Mouse (Mus musculus) embryo, embryonic 11 days (tissue): Measurements from ENCODE around the gene Chn2.

Experiments used
- DNase-seq: peaks from one replicate; pipeline ENCODE4 v3.0.0-alpha.2; 2015

The Chn2 gene

DNA sequence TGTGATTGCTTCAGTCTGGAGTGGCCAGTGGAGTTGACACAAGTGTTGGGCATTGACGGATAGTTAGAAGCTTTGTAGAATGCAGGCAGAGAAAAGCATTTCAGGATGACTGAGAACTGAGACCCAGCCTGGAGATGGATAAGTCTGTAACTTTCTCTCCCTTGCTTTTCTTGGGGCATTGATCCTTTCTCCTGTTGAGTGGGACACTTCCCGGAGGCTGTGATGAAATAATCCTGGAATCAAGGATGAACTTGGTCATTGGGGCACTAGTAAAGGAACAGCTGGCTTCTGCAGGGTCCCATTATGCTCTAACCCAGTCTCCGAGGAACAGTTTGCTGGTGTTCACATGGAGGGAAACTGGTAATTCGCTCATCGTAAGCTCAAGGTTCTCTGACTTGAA lies 4.2 kb downstream of the Chn2 start:
- no peak for DNase-seq

DNA sequence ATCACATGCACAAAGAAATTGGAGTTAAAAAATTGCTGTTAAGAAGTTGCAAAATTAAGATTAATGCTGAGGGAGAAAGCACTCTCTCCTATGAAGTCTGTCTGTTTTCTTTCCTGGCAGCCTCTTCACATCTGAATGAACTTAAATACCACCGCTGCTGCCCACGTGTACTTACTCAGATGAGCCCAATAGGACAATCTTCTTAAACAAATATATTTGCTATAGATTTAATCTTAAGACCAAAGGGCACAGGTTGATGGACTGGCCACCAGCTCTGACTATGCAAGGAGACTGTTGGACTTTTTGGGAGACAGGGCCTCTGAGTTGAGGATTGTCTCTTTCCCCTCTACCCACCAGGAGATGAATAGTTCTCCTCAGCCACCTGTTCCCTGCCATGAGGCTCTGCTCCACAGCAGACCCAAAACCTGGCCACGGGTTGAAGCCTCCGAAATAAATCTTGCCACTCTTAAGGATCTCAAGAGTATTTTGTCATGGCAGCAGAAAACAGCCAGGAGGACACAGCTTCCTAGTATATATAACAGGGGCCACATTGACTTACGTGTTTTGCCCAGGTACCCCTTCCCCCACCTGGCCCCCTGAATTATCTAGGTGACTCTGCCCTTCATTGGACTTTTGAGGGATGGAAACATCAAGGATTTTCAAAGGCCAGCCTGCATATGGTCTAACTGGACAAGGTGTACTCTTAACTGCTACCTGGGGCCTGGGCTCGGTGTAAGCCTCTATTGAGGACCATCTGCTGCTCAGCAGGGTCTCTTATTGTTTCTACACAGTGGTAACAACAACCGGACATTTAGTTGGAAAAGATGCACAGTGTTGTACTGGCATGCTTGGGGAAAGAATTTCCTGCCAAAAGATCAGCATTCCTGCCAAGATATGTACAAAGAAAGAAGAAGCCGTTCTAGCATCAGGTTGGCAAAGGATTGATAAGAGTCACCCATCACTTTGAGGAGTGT lies 6.7 kb downstream of the Chn2 start:
- DNase-seq = no peak

DNA sequence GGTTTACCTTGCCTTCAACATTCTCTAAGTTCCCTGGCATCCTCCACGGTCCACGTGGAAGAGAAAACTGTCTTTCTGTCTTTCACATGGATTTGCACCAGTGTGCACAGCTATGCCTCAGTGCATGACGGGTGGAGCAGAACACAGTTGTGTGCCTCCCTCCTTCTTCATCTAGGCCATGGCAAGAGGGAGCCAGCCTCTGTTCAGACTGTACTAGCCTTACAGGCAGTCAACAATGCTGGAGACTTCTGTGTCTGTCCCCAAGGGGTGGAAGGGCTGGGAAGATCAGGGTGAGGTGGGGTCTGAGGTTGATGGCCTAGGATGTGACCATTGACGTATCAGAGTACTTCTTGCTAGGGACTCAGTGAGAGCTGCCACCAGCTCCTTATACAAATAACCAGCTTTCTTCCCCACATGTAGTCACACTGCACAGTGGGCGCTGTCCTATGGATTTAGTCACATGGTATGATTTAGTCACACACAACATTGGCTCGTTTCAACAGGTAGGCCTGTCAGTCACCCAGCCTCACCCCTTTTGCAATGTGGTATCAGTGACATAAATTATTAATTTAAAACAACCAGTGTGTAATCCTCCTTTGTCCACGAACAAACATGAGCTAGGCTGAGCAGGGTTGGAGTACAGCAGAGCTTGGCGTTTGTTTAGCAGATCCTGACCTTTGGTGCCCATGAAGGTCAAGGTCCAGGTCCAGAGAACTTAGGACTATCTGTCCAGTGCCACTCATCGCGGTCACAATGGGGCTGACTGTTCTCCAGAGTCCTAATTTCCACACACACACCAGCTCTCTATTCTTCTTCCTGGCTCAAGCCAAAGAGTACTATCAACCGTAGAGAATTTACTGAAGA lies 7.8 kb downstream of the Chn2 start:
- DNase-seq = no peak

DNA sequence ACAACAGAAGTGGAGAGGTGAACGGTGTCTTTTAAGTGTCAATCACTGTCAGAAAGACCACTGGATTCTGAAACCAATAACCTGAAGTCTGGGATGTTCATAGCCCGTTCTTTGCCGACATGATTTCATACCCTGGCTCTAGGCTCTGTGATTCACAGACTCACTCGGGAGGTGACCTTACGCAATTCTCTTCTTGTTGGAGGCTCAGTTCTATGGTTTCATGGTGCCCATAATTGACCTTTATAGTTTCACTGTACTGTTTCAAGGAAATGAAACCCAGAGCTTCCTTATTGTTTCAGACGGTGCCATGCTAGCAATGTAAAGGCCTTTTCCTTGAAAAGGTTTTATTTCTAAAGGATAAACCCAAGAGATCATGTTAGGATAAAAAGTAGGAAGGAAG lies 9.4 kb downstream of the Chn2 start:
- no peak for DNase-seq

DNA sequence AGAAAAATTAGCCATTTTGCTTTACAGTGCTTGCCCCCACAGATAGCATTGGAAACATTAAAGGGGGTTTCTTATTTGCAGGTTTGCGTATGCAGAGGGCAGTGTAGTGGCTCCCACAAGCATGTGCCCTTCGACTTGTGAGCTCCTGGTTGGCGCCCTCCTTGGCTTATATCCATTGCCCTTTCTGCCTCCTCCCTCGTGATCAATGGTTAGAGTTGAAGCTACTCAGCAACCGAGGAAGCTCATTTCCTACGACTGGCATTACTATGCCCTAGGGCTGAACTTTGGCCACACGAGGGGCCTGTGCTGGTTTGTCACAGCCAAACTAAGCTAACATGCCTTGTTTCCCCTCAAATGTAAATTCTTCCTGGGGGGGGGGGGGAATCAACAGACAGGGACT lies 11.8 kb downstream of the Chn2 start:
- DNase-seq = no peak

DNA sequence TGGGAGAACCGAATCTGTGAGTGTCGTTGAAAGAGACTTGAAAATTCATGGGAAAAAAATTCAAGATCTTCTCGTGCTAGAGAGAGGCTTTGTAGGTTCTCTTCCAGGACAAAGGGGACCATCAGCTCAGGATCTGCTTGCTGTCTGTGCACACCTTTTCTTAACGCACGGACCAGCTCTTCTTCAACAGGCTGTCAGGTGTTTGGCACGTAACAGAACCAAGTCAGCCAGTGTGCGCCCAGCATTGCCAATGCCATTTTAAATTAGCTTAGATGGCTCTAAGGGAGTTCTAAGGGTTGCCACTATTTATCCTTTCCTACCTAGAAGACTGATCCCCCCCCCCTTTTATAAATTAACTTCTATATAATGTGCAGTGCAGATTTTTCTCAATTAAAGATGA lies 12.8 kb downstream of the Chn2 start:
- DNase-seq = no peak

DNA sequence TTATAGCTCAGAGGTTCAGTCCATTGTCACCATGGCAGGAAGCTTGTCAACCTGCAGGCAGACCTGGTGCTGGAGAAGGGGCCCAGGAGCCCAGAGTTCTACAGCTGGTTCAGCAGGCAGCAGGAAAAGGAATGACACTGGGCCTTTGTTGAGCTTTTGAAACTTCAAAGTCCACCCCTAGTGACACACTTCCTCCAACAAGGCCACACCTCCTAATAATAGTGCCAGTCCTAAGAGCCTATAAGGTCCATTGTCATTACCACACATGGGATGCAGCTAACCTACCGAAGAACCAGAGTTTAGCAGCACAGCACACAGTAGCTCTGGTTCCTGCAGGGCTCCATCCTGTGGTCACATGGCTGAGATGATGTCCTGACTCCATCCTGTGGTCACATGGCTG lies 13.3 kb downstream of the Chn2 start:
- no peak for DNase-seq

DNA sequence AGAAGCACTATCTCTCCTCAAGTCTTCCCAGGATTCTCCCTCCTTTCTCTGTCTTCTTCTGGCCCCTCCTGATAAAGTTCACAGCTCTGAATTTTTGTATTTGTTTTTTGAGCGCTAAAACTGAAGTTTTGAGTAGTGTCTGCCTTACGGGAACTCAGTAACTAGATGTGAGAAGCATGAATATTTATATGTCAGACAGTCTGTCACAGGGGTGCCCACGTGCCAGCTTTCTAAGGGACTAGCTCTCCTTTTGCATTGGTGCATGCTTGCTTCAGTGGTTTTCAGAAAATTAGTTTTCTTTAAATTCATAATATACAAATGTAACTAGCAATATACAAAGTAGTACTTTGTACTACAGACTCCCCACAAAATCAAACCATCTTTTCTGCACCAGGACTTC lies 14.0 kb downstream of the Chn2 start:
- DNase-seq = no peak

DNA sequence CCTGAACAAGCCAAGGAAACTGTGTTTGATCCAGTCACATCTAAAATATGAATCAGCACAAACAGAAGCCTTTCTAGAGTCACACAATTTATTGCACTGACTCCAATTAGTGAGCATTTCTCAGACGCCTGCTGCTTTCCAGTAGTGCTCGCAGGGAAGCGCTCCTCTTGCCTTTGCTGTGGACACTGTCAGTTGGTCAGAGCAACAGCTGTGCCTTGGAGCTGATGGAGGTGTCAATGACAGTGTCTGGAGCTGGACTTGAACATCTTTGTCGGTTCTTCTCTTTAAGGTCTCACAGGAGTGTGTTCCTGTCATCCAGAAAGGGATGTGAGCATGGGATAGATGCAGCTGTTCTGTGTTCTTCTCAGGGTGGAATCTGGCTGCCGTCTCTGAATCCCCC lies 16.0 kb downstream of the Chn2 start:
- DNase-seq = no peak

DNA sequence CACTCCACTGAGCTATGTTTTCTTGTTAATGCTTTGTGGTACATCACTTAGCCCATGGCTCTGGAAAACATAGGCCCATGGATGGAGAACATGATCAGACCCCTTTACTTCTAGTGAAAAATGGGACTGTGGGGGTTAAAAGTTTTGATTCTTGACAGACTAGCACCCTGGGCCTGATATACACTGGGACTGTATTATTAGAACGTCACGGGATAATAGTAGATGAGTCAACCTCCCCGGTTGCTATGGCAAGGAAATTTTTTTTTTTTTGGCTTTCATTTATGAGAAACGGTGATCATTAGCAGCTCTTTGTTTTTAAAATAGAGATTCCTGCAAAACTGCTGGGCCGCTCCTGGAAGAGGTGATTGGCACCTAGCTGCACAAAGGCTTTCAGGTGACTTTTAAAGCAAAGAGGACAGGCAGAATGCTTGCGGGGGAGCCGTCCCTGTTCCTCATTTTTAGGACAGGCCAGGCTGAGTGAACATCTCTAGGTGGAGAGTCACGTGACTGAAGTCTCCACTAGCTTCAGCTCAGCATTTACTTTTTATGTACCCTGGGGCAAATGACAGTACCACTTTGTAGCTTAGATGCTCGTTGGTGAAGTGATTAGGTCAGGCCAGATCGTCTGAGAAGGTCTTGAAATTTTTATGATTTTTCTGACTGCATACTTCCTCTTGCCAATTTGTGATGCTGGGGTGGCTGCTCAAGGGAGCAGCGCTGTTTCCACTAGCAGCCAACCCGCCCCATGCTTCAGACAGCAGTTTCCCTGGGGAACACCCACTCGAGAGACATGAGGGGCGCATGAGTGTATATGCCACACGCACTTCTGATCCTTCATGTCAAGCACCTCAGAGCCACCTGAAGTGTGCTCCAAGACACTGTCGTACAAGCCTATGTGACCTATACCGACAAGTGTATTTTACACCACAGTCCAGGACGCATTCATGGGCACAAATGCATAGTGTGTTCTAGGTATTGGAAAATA lies 17.5 kb downstream of the Chn2 start:
- DNase-seq = no peak

DNA sequence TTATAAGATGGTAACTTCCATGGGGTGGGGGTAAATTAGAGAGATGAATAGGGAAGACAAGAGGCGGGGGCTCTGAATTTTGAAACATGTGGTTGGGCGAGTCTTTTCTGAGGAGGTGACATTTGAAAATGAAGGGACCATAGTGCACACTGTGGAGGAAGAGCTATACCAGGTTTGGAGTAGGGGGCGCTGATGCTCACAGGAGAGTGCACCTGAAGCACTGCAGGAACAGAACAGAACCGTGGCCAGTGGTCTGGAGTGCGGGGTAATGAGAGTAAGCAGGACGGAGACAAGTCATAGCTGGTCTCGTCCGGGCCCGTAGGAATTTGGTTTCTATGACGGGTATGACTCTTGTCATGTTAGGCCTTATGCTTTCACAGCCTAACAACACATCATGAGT lies 18.3 kb downstream of the Chn2 start:
- no peak for DNase-seq

DNA sequence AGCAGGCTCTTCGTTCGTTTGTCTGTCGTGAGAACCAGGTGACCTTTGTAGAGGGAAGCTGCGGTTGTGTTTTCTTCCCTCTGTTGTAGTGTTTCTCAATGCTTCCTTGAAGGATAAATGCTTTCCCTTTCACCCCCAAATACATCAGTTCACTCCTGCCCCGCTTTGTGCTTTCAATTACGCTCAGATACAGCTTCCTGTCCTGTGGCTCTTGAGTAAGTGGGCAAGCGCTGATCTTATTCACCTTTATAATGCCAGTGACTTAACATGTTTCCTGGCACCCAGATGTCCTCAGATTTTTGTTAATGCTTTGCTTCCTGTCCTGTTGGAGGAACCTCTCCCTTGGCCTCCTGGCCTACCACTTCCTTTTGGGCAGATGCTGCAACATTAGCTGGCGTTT lies 19.5 kb downstream of the Chn2 start:
- no peak for DNase-seq

DNA sequence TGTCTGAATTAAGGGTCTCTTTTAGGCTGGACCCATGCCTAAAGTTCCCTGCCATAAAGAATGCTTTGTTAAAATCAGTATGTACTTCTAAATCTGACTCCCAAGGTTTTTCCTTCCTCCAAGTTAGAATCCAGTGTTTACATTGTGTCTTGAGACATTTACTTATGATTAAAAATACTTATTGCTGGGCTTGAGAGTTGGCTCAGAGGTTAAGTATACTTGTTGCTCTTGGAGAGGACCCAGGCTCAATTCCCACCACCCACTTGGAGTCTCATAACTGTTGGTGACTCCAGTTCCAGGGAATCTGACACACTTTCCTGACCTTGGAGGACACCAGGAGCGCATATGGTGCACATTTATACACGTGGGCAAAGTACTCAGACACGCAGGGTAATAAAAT lies 20.9 kb downstream of the Chn2 start:
- no peak for DNase-seq

DNA sequence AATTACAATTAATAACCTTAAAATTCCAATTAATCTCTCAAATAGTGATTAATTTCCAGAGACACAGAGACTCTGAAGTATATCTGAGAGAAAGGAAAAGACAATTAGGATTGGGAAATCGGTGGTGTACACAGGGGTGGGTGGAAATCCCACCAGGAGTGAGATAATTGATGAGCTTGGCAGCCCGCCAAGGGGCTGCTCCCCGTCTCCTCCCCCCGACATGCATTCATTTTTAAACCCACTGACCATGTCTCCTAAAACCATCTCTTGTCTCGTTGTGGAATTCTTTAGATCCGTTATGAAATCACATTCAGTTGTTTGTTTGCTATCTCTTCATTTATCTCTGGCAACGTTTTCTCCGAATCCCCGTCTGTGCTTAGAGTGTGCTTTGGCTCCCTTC lies 22.0 kb downstream of the Chn2 start:
- DNase-seq = no peak

DNA sequence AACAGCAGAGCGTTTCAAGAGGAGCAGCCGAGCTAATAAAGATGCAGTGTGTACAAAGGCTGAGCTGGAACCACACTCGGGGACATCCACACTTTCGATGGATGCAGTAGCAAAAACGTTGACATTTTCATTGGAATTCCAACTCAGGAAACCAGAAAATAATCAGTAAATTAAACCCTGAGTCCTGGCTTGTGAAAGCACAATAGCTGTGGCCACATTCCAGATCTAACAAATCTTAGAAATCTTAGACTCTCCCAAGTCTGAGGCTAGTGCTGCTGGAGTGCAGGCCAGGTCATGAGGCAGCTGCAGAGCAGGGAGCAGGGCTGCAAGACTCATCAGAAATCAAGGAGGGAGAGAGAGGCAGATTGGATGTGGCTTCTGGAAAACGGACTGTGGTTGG lies 24.5 kb downstream of the Chn2 start:
- no peak for DNase-seq

DNA sequence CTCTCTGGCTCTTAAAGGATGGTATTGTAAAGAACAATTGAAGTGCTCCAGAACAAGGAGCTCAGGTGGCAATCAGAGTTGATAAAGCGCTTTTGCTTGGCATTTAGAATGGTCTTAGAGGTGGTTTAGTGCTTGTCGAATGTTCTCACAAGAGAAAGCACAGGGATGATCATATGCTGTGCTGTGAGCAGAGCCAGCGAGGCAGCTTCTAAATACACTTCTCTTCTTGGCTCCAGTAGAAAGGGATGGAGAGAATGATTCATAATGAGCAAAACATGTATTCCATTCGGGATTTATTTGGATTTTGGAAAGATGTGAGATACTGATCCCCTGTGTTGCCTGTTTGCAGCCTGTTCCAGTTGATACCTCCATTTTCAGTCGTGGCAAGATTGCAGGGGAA lies 28.0 kb downstream of the Chn2 start:
- DNase-seq = no peak

DNA sequence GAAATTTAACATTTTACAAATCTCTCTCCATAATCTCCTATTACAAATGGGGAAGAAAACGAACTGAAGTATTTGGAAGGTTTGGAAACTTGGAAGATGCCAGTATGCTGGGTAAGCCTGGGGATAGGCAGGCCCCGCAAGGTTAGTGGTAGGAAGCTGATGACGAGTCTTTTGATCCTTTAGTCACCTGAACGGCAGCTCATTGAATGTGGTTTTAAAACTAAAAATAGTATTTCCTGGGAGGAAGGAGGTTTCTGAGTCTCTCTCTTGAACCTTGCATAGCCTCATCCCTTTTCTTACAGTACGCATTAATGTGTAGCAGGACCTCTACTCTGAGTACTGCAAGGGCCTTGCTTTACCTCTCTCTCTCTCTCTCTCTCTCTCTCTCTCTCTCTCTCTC lies 29.5 kb downstream of the Chn2 start:
- DNase-seq = no peak

DNA sequence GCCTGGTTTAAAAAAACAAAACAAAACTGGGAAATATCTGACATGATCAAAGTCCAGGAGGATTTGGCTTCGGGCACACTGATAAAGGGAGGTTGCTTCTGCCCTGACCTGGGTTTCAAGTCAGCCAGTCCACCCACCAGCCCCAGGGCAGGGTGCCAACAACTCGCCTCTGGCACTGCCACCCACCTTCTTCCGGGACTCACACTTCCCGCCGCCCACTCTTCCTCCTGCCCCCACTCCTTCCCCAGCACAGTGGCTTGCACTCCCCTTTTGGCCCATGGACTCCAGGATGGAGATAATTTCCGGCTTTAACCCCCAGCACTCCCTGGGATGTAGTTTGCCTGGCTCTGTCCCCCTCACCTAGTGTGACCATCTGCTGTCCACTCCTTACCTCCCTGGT lies 31.4 kb downstream of the Chn2 start:
- DNase-seq = no peak

DNA sequence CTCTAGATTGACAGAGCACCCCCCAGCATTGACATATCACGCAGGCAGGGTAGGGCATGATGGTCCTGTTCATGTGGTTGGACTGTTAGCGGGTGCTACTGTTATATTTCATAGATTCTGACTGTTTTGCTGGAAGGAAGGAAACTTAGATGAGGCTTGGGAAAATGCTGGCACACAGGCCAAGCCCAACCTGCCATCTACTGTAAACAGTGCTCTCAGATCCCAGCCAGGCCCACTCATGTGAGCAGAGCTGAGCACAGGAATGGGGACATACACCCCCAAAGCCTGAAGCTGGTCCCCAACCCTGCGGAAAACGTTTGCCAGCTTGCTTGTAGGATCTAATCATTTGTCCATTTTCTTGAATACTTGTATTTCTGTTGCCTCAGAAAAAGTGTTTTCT lies 32.1 kb downstream of the Chn2 start:
- DNase-seq = no peak

DNA sequence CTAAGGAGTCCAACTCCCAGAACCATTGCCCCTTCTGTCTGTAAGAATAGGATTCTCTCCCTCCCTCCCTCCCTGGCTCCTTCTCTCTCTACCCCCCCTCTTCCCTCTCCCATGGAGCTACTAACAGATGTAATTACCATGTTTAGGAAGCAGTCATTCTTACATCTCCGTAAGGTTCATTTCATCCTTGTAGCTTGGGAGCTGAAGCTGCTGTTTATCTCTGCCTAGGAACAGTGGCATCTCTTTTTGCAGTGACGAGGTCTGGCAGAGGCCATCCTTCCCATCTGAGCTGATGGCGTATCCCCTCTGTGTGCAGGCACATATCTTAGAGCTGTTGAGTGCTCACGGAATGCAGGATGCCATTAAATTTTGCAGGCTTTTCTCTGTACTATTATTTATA lies 35.1 kb downstream of the Chn2 start:
- no peak for DNase-seq

DNA sequence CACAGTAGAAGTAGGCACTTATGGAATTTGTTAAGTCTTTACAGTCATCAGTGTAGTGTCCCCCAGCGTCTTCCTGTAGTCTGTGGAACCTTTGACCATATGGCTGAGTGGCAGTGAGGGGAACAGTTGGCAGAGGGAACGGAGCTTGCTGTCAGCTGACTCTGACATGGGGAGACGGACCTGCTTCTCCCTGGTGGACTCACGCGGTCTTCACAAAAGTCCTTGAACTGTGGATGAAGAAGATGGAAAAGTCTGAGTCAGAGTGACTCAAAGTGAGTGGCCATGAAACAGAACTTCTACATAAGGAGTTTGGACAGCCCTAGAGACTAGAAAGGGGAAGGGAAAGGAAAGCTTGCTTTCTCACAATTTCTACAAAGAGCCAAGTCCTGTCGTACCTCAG lies 36.1 kb downstream of the Chn2 start:
- DNase-seq = no peak

DNA sequence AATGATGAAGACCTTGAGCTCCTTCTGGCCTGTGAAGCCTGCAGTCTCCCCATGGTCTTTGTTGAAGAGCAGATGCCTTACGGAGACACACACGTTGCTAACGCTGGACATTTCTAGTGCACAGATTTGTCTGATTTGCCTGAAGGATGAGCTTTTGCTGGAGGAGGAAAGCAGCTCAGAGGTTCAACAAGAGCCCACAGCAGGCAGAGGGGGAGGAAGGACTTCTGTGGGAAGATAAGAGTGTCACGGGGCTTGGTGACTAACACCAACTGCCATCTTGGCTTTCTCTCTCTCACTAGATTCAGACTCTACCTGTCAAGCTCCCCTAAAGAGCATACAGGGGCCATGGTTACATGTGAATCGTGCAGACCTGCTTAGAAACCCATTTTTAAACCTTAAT lies 37.3 kb downstream of the Chn2 start:
- DNase-seq = no peak

DNA sequence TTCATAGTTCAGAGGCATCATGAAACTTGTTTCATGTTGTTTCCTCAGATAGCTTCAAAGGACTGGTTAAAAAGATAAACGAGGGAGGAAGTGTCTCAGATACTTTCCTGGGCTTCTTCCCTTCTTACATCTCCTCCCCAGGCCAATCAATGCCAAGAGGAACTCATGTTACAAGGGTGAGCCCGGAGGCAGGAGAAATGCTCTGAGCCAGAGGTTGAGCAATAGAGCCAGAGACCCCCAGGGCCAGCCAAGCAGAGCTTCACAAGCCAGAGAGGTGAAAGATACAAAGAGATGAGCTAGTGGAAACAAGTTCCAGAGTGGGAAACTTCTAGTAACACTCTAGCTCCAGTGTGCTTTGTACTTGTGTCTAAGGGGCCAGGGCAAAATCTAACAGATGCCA lies 38.9 kb downstream of the Chn2 start:
- no peak for DNase-seq
